Mouse (Mus musculus): ENCODE data around the gene Aldh4a1. TPM values are rescaled to one million over a fixed set of nuclear protein-coding genes. Genes with fewer than 3 reads are reported as not detected.
A peak's percentile ranks its signal among the peaks of the same experiment; 100 is the strongest.

Gene Aldh4a1
- polyA plus RNA-seq, 1 experiment from 2014 or later = 18.8 TPM

DNA sequence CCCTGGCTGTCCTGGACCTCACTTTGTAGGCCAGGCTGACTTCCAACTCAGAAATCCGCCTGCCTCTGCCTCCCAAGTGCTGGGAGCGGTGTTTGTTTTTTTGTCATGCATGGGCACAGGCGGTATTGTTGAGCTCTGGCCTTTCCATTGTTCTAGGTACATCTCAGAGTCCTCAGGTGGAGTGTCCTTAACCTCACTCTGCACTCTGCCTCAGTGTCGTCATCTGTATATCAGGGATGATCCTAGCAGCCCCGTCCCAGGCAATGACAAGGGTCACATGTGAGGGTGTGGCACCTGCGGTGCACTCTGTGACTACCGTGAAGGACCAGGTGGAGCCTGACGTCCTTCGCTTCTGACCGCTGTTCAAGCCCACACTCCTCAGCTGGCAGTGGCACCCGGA lies 4.7 kb downstream of the Aldh4a1 start:
- H3K4me2 ChIP-seq = no peak overlapping the region
- H3K4me3 ChIP-seq = no peak overlapping the region
- no peak overlapping the region for H3K9ac ChIP-seq
- WGBS = 88% methylated on average over 11 of the region's 11 CpGs
- H3K27me3 ChIP-seq (replicated peaks) = peaks cover 14% of the 10 kb centered on the region
- H3K36me3 ChIP-seq = no peaks in the 10 kb centered on the region
- H3K4me1 ChIP-seq = peaks cover 28% of the 10 kb centered on the region
- H3K9me3 ChIP-seq = no peaks in the 10 kb centered on the region
- no peak overlapping the region for H3K27ac ChIP-seq (replicated peaks)
- no peak for ATAC-seq (ENCODE audit: extremely low read depth, insufficient number of reproducible peaks, low FRiP score, low TSS enrichment)

DNA sequence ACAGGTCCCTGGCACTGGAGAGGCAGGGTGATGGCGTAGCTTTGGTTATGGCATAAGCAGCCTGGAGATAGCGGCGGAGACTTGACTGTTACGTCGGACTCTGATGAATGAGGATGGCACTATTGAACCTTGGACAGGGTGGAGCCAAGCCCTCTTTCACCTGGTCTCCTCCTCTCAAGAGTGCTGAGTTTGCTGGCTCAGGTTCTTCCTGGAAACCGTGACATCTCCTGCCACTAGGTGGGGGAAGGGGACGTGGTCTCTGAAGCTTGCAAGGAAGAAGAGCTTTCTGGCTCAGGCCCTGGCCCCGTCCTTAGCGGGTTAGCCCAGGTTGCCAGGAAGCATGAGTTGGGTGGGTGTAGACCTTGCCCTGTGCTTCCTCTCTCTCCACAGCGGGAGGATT lies 7.5 kb downstream of the Aldh4a1 start:
- no peaks in the 10 kb centered on the region; the same call in 1 of the 2 replicates for H3K36me3 ChIP-seq
- no peak overlapping the region for H3K9ac ChIP-seq
- WGBS = 66% methylated on average over 10 of the region's 10 CpGs
- no peak for ATAC-seq (ENCODE audit: extremely low read depth, insufficient number of reproducible peaks, low FRiP score, low TSS enrichment)
- H3K27ac ChIP-seq (replicated peaks) = no peak overlapping the region
- no peaks in the 10 kb centered on the region for H3K9me3 ChIP-seq
- H3K4me3 ChIP-seq = no peak overlapping the region
- peaks cover 8% of the 10 kb centered on the region for H3K27me3 ChIP-seq (replicated peaks)
- H3K4me1 ChIP-seq = peaks cover 13% of the 10 kb centered on the region
- no peak overlapping the region for H3K4me2 ChIP-seq

DNA sequence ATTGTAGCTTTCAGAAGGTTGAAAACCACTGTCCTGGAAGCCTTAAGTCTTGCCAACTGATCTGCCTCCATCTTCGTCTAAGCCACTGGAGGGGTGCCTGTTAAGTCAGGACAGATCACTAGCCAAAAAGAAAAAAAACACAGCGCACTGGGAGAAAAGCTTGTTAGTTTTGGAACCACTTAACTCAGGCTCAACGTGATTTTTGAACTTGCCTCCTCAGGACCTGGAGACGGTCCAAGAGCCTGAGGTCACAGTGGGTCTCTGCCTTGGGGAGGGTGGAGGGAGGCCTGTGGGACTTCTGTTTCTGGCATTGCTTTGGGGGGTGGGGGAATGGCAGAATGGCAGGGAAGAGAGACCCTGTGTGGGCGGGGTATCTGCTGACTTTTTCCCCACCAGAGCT lies 8.5 kb downstream of the Aldh4a1 start:
- H3K4me2 ChIP-seq = no peak overlapping the region
- H3K9me3 ChIP-seq = no peaks in the 10 kb centered on the region
- H3K9ac ChIP-seq = no peak overlapping the region
- no peak overlapping the region for H3K4me3 ChIP-seq
- no peaks in the 10 kb centered on the region; the same call in 1 of the 2 replicates for H3K36me3 ChIP-seq
- 0 out of 2 replicates have a peak overlapping the region, but pooled peaks have one; percentile 21 for H3K27ac ChIP-seq (replicated peaks)
- WGBS = 58% methylated on average over 5 of the region's 5 CpGs
- ATAC-seq (ENCODE audit: extremely low read depth, insufficient number of reproducible peaks, low FRiP score, low TSS enrichment) = no peak
- peaks cover 10% of the 10 kb centered on the region for H3K4me1 ChIP-seq
- peaks cover 8% of the 10 kb centered on the region for H3K27me3 ChIP-seq (replicated peaks)

DNA sequence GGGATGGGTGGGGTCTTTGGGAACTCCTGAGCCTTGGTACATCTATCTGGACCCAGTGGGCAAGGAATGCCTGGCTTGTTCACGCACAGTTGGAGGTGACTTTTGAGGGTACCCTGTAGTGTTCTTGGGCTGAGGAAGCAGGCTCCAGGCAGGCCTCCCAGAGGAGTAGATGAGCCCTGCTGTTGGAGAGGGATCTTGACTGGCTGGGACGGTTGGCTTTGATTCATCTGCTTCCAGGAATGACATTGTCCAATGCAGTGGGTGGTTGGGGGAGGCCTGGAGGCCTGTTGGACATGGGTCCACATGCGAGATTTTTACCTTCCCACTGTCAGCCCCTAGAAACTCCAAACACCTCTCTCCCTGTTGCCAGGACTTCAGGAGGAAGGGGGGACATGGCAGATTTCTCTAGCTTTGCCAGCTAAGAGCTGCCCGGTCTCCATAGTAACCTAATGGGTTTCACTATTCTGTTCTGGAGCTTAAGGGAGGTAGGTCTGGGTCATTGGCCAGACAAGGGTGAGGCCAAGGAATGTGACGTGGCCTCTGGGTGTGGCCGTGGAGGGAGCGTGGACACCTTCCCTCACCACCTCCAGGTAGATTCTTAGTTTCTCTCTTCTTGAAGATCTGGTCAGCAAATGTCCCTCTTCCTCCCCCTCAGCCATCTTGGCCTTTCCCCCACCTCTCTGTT lies 9.0 kb downstream of the Aldh4a1 start:
- no peak for ATAC-seq (ENCODE audit: extremely low read depth, insufficient number of reproducible peaks, low FRiP score, low TSS enrichment)
- Histone ChIP-seq H3K27ac (replicated peaks) (0 out of 2 replicates have a peak overlapping the region, but pooled peaks have one; percentile 21), H3K4me3 (no peak overlapping the region), H3K9ac (no peak overlapping the region), H3K27me3 (replicated peaks) (peaks cover 9% of the 10 kb centered on the region), H3K4me1 (peaks cover 10% of the 10 kb centered on the region), H3K9me3 (no peaks in the 10 kb centered on the region), H3K4me2 (no peak overlapping the region), H3K36me3 (no peaks in the 10 kb centered on the region; the same call in 1 of the 2 replicates)
- WGBS = 73% methylated on average over 7 of the region's 7 CpGs

DNA sequence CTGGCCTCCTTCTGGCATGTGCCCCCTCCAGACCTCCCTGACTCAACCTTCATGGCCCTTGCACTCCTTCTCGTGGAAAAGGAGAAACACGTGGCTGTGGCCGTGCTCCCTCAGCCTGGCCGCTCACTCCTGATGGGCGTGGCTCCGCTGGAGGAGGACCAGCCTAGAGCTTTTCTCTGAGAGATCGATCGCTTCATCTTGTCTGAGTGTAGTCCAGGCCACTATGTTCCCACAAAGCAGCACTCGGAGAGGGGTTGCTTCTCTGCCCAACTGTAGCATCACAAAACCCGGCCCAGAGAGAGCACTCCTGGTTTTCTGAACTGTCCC lies 9.6 kb downstream of the Aldh4a1 start:
- WGBS = 77% methylated on average over 10 of the region's 10 CpGs
- Histone ChIP-seq H3K4me3 (no peak overlapping the region), H3K27ac (replicated peaks) (no peak overlapping the region), H3K4me1 (peaks cover 10% of the 10 kb centered on the region), H3K36me3 (no peaks in the 10 kb centered on the region; the same call in 1 of the 2 replicates), H3K4me2 (no peak overlapping the region), H3K27me3 (replicated peaks) (peaks cover 11% of the 10 kb centered on the region), H3K9me3 (no peaks in the 10 kb centered on the region), H3K9ac (no peak overlapping the region)
- no peak for ATAC-seq (ENCODE audit: extremely low read depth, insufficient number of reproducible peaks, low FRiP score, low TSS enrichment)

DNA sequence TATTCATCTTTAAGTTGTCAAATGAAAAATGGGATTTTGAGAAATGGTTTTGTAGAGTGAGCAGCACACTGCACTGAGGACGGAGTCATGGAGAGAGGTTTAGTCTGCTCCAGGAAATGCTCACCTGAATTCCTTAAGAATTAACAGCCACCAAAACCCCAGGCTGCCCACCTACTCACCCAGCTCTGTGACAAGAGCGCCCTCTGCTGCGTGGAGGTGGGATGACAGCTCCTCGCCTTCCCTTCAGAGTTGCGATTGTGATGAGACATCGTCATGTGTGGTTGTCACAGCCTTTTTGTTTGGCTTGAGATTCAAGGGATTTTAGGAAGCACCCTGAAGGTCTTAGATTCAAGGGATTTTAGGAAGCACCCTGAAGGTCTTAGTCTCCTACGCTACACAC lies 13.7 kb downstream of the Aldh4a1 start:
- Histone ChIP-seq H3K9me3 (no peaks in the 10 kb centered on the region), H3K4me2 (no peak overlapping the region), H3K36me3 (no peaks in the 10 kb centered on the region; the same call in 1 of the 2 replicates), H3K9ac (no peak overlapping the region), H3K27ac (replicated peaks) (no peak overlapping the region), H3K27me3 (replicated peaks) (peaks cover 38% of the 10 kb centered on the region), H3K4me3 (no peak overlapping the region), H3K4me1 (peaks cover 3% of the 10 kb centered on the region)
- ATAC-seq (ENCODE audit: extremely low read depth, insufficient number of reproducible peaks, low FRiP score, low TSS enrichment) = no peak
- WGBS = 28% methylated on average over 7 of the region's 7 CpGs

DNA sequence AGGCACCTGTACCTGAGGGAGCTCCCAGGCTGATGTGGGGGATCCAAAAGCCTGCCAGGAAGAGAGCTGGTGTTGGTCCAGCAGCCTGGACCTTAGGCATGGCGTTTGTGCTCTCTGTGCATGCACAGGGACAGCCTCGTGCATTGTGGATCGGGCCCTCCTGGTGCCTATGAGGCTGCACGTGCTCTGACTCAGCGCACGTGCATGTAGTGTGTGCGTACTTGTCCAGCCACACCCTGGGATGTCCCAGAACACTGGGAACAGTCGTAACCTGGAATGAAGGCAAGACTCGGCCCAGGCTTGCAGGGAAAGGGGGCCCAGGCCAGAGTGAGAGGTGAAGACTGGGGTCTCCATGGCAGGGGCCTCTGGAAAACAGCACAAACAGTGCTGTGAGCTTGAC lies 15.2 kb downstream of the Aldh4a1 start:
- 81% methylated on average over 9 of the region's 9 CpGs for WGBS
- no peaks in the 10 kb centered on the region for H3K9me3 ChIP-seq
- peaks cover 16% of the 10 kb centered on the region for H3K4me1 ChIP-seq
- H3K9ac ChIP-seq = no peak overlapping the region
- H3K4me3 ChIP-seq = no peak overlapping the region
- no peaks in the 10 kb centered on the region; the same call in 1 of the 2 replicates for H3K36me3 ChIP-seq
- H3K27ac ChIP-seq (replicated peaks) = no peak overlapping the region
- no peak for ATAC-seq (ENCODE audit: extremely low read depth, insufficient number of reproducible peaks, low FRiP score, low TSS enrichment)
- H3K4me2 ChIP-seq = no peak overlapping the region
- H3K27me3 ChIP-seq (replicated peaks) = peaks cover 48% of the 10 kb centered on the region

DNA sequence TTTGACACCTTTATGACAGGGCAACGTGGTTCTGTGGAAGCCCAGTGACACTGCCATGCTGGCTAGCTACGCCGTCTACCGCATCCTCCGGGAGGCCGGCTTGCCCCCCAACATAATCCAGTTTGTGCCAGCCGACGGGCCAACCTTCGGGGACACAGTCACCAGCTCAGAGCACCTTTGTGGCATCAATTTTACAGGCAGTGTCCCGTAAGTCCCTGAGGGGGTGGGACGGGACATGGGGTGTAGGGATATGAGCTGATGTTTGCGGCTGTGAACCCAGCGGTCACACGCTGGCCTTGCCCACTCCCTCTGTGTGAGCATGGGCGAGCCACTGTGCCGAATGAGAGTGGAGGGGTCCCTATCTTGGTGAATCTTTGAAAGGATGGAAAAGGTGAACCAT lies 15.7 kb downstream of the Aldh4a1 start:
- WGBS = 93% methylated on average over 16 of the region's 16 CpGs
- H3K9me3 ChIP-seq = no peaks in the 10 kb centered on the region
- no peak overlapping the region for H3K9ac ChIP-seq
- H3K4me2 ChIP-seq = no peak overlapping the region
- H3K4me1 ChIP-seq = peaks cover 16% of the 10 kb centered on the region
- no peak overlapping the region for H3K4me3 ChIP-seq
- H3K27ac ChIP-seq (replicated peaks) = no peak overlapping the region
- no peak for ATAC-seq (ENCODE audit: extremely low read depth, insufficient number of reproducible peaks, low FRiP score, low TSS enrichment)
- H3K27me3 ChIP-seq (replicated peaks) = peaks cover 53% of the 10 kb centered on the region
- H3K36me3 ChIP-seq = no peaks in the 10 kb centered on the region; the same call in 1 of the 2 replicates

DNA sequence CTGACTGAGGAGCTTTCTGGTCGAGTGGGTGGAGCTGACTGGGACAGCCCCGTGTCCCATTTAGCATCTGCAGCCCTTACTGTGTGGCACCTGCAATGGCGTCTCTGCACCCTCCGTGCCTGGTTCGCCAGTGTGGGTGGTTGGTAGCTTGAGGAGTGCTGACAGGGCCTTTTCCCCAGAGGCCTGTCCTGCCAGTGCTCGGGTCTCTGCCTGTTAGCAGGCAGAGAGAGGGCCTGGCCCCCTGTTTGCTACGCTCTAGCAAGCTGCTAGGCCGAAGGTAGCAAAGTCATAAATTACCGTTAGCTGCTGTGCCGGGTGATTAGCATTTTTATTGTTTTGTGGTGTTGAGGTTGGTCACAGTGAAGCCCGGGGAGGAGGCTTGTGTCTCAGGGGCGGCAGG lies 17.1 kb downstream of the Aldh4a1 start:
- Histone ChIP-seq H3K27me3 (replicated peaks) (peaks cover 59% of the 10 kb centered on the region), H3K4me3 (no peak overlapping the region), H3K27ac (replicated peaks) (no peak overlapping the region), H3K4me2 (no peak overlapping the region), H3K4me1 (peaks cover 16% of the 10 kb centered on the region), H3K9me3 (no peaks in the 10 kb centered on the region), H3K9ac (peak overlapping the region; percentile 21; the same call in 1 of the 2 replicates), H3K36me3 (no peaks in the 10 kb centered on the region; the same call in 1 of the 2 replicates)
- WGBS = 73% methylated on average over 12 of the region's 12 CpGs
- ATAC-seq (ENCODE audit: extremely low read depth, insufficient number of reproducible peaks, low FRiP score, low TSS enrichment) = no peak

DNA sequence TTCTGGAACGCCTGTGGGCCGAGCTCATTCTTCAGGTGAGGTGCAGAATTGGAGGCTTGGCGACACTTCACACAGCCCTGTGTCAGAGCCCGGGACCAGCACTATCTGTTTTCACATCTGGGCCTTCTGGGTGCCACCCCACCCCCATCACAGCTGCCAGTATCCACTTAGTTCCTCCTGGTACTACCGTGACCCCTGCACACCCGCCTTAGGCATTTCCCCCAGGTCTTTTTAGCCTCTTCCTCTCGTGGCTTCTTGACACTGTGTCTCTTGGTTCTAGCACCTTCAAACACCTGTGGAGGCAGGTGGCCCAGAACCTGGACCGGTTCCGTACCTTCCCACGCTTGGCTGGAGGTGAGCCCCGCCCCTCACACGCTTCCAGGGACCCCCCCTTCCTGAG lies 17.7 kb downstream of the Aldh4a1 start:
- no peaks in the 10 kb centered on the region for H3K9me3 ChIP-seq
- H3K9ac ChIP-seq = no peak overlapping the region
- no peak overlapping the region for H3K4me2 ChIP-seq
- no peak overlapping the region for H3K4me3 ChIP-seq
- whole genome bisulfite sequencing = 74% methylated on average over 12 of the region's 12 CpGs
- no peaks in the 10 kb centered on the region; the same call in 1 of the 2 replicates for H3K36me3 ChIP-seq
- peaks cover 59% of the 10 kb centered on the region for H3K27me3 ChIP-seq (replicated peaks)
- peaks cover 16% of the 10 kb centered on the region for H3K4me1 ChIP-seq
- H3K27ac ChIP-seq (replicated peaks) = no peak overlapping the region
- ATAC-seq (ENCODE audit: extremely low read depth, insufficient number of reproducible peaks, low FRiP score, low TSS enrichment) = no peak

DNA sequence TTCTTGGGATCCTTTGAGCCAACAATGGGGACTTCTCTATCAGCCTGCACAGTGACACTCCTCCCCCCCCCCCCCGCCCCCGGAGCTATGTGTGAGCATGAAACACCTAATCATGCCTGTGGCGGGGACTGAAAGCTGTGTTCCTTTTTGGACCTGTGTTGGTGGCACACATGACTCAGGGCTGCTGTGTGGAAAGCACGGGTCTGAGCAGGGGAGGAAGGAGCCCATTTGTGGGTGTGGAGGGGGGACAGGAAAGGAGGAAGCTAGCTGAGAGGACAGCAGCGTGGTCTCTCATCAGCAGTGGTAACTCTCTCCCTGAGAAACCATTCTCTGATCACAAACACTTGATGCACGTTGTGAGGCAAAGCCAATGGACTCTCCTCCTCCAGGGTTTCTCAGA lies 18.1 kb downstream of the Aldh4a1 start:
- peaks cover 59% of the 10 kb centered on the region for H3K27me3 ChIP-seq (replicated peaks)
- no peak overlapping the region for H3K27ac ChIP-seq (replicated peaks)
- H3K9me3 ChIP-seq = no peaks in the 10 kb centered on the region
- H3K4me3 ChIP-seq = no peak overlapping the region
- H3K4me1 ChIP-seq = peaks cover 16% of the 10 kb centered on the region
- no peak overlapping the region for H3K4me2 ChIP-seq
- no peak overlapping the region for H3K9ac ChIP-seq
- H3K36me3 ChIP-seq = no peaks in the 10 kb centered on the region; the same call in 1 of the 2 replicates
- no peak for ATAC-seq (ENCODE audit: extremely low read depth, insufficient number of reproducible peaks, low FRiP score, low TSS enrichment)
- 43% methylated on average over 6 of the region's 6 CpGs for WGBS

DNA sequence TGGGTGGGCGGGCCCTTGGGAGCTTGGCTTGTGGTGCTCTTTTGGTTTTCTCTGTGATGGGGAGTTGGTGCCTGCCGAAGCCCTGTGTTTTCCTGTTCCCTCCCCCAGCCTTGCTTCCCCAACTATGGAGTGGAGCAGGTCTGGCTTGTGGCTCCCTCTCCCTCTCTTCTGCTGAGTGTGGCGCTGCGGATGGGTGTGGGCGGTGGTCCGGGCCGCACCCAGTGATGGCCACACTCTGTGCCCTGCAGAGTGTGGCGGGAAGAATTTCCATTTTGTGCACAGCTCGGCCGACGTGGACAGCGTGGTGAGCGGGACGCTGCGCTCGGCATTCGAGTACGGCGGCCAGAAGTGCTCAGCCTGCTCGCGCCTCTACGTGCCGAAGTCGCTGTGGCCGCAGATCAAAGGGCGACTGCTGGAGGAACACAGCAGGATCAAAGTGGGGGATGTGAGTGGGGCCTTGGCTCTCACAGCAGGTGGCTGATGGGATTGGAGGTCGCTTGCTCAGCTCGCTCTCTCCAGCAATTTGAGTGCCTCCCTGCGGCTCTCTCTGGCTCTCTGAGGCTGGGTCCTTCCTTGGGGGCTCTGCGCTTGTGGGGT lies 19.3 kb downstream of the Aldh4a1 start:
- Histone ChIP-seq H3K9me3 (no peaks in the 10 kb centered on the region; the same call in 1 of the 2 replicates), H3K4me1 (peaks cover 16% of the 10 kb centered on the region), H3K27ac (replicated peaks) (no peak overlapping the region), H3K4me3 (peak overlapping the region; percentile 46), H3K27me3 (replicated peaks) (peaks cover 56% of the 10 kb centered on the region), H3K4me2 (peak overlapping the region; percentile 73), H3K9ac (peak overlapping the region; percentile 74), H3K36me3 (peaks cover 10% of the 10 kb centered on the region)
- 2% methylated on average over 30 of the region's 30 CpGs for WGBS
- ATAC-seq (ENCODE audit: extremely low read depth, insufficient number of reproducible peaks, low FRiP score, low TSS enrichment) = no peak

All from heart, embryonic 13.5 days (tissue).